Mouse (Mus musculus): ENCODE measurements at regions not wholly inside any gene's neighbourhood (a gene's known extent, or its start where the extent isn't known, plus 50 kb on each side); places are given as distances from the start of the nearest gene placed in this dataset.

DNA sequence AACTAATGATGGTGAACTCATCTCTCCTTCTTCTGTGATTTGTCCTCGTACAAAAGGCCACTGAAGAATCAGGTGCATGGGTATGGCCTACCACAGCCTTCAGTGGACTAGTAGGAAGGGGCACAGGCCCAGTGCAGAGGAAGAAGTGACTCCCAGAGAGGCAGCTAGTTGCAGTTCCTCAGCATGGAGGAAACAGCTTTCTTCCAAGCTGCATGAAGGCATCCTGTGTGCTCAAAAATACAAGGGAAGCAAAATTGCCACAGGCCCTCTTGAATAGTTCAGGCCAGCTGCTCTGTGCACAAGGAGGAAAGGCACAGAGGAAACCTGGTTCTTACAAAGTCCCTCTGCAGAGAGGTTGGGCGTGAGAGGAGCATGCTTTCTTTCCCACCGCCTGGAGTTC lies 322.7 kb upstream of the Nrp1 start:
- TF ChIP-seq POLR2A (IDR thresholded peaks at IDR 0.05; ENCODE audit: borderline replicate concordance, extremely low read depth, insufficient read depth, insufficient read length, poor library complexity, severe bottlenecking): no peak
- no peak for TF ChIP-seq CTCF (IDR thresholded peaks at IDR 0.05; ENCODE audit: borderline replicate concordance, extremely low read depth, insufficient read depth, insufficient read length)

All from brain, embryonic 14.5 days (tissue).